Mouse (Mus musculus): ENCODE data around the gene Ppp2r5e.

The Ppp2r5e gene

DNA sequence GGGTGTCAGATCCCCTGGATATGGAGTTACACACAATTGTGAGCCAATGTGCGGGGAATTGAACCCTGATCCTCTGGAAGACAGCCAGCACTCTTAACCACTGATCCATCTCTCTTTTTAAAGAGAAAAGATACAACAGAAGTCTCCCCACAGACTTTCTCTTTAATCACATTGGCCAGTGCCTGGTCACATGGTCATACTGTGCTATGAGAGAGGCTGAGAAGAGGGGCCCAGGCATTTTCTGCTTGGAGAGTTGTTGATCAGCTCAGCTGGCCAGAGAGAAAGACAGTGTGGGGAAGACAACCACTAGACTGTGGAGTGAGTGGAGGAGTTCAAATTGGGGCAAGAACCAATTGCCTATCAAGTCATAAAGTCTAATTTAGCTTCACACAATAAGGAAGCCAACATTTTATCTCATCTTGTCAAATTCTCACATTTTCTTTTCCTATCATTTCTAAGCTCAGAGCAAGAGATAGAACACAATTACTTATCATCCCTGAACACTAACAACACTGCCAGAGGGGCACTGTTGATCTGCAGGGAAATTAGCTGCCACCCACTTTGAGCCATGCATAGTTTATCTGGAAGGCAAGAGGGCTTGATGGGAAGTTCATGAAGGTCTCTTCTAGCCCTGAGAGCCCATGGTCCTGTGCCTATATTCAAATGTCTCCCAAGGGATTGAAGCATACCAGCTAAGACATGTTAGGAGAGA lies 166.2 kb downstream of the Ppp2r5e start:
- WGBS: 87% methylated on average over 1 of the region's 1 CpGs

DNA sequence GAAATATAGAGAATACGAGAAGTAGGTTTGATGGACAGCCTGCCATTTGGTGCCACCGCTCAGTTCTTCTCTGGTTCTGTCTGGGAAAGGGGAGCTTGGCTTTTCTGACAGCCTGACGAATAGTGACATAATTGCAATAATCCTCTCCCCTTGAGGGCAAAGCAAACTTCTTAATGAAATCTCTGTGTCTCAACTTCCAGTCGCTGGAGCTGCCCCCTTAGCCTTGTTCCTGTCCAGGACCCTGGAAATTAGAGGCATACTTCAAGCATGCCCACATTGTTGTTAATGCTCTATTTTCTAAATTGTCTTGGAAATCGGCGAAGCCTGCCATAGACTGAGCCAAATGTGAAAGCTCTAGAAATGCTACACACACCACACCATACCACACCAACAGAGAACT lies 167.3 kb downstream of the Ppp2r5e start:
- WGBS: 82% methylated on average over 6 of the region's 6 CpGs

DNA sequence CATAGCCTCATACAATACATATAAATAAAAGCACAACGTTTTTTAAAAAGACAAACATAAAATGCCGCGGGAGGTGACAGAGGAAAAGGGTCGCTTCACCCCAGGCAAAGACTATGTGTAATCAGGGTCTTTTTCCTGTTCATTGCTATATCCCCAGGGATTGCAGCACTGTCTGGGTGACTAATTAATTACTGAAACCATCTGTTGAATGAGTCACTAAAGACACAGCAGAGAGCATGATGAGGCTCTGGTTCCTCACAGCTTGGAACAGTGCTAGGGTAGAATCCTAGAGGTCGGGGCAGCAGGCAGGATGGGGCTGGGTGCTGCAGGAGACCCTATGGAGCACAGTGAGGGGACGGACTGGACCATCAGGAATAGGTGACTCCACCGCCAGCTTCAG lies 170.2 kb downstream of the Ppp2r5e start:
- 81% methylated on average over 7 of the region's 7 CpGs for WGBS

DNA sequence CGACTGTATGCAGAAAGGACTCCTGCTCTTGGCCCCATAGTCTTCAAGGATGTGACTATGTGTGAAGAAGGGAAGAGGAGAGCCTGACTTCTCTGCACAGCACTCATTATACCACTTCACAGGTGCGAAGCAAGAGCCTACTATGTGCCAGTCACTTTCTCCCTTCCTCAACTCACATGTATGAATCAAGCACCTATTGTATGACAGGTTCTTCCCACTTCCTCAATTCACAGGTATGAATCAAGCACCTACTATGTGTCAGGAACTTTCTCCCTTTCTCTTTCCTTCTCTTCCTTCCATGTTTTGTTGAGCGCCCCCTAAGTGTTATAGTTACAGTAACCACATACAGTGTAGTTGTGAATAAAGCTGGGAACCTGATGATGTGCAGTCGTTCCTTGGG lies 171.2 kb downstream of the Ppp2r5e start:
- WGBS: 67% methylated on average over 4 of the region's 4 CpGs

DNA sequence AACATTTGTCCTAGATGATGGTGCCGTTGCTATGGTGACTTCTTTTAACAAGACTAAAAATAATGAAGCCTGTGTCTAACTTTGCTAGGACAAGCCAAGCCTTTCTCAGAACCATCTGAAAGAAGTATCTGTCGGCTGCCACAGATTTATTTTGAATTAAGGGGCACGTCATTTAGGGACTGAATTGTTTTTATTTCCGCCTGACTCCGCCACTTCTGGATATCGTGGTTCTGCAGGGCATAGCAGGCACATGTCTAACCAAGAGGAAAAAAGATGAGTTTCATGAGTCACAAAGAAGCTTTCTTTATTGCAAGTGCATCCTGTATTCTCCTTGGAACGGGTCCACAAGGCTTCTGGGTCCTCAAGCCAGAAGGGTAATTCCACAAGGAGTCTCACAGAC lies 171.7 kb downstream of the Ppp2r5e start:
- WGBS: 24% methylated on average over 7 of the region's 7 CpGs

DNA sequence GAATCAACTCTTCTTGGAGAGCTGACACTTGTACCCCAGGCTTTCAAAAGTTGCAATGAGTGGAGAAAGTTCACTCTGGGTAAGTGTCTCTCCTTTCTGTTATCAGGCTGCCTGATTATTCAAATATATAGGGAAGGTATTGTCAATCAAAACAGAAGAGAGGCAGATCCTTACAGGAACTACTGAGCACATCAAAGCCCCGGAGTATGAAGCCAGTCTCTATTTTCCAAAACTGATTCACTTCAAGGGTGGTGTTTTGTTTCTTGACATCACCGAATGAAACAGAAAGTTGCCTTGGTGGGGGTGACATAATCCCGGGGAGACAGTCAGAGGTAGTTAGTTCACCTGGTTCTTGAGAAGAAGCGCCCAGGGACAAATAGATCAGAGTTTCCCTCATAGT lies 179.4 kb downstream of the Ppp2r5e start, which contains the start of gene Gphb5:
TSS of gene Gphb5 (minus strand) at position 101 of the 400 bp plus-strand sequence.
- 88% methylated on average over 4 of the region's 4 CpGs for WGBS

DNA sequence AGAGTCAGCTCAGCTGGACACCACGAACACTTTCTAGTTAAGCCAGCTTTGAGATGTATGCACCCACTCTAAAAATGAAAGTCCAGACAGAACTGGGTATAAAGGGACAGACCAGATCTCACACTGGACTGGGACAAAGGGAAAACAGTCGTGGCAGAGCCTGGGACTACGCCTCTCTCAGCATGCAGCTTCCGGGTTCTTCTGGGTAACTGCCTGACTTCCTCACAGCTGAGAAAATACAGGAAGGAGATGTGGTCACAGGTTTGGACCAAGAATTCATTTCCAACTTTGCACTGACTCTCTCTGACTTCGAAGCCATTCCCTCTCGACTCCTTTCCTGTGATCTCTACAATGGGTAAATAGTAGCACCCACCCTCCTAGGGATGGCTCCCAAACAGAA lies 181.1 kb downstream of the Ppp2r5e start:
- WGBS: 76% methylated on average over 6 of the region's 6 CpGs

DNA sequence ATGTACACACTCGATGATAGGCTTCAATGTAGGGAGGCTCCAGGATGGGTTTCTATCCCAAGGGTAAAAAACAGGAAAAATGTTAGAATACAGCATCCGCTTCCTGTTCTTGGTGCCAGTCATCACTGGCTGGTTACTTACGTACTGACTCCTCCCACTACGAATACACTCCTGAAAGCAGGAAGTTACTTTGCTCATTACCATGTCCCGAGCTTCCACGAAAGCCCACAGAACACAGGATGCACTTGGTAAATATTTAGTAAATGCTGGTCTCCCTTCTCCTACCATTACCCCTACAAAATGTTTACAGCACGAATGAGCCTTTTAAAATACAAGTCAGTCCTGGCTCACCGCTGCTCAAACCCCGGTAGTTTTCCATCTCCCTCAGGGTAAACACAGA lies 183.1 kb downstream of the Ppp2r5e start:
- 79% methylated on average over 9 of the region's 9 CpGs for WGBS
